Mouse (Mus musculus): ENCODE measurements at regions not wholly inside any gene's neighbourhood (a gene's known extent, or its start where the extent isn't known, plus 50 kb on each side); places are given as distances from the start of the nearest gene placed in this dataset.

GRCm38 (mm10) chr1:73828996-73829395, 295.3 kb downstream of the Tns1 start:
- TF ChIP-seq CTCF (IDR thresholded peaks at IDR 0.05; ENCODE audit: low read depth, low read length) (no peak), TAL1 (conservative IDR thresholded peaks at IDR 0.05; ENCODE audit: low read depth, low read length) (no peak), POLR2AphosphoS5 (IDR thresholded peaks at IDR 0.05; ENCODE audit: insufficient replicate concordance, low read depth, low read length) (no peak), GATA1 (IDR thresholded peaks at IDR 0.05; ENCODE audit: borderline replicate concordance, low read length) (no peak)
